Mouse (Mus musculus): Measurements from ENCODE around the gene Vangl2. TPM values are rescaled to one million over a fixed set of nuclear protein-coding genes. Genes with fewer than 3 reads are reported as not detected.

The Vangl2 gene
- total RNA-seq (2022): 1 to 10 TPM in 1 of 4 experiments, under 1 TPM in 3; 0.75 to 1.4 (median 0.85) TPM

GRCm38 (mm10) chr1:172028394-172029275 lies at the start of gene Vangl2:
Gene Vangl2 (minus strand): TSS chr1:172028444.
- no peak for DNase-seq (ENCODE audit: low spot score in 2 of 2)

GRCm38 (mm10) chr1:172077981-172078380 lies 49.7 kb upstream of the Vangl2 start:
- DNase-seq (ENCODE audit: low spot score in 2 of 2): no peak

GRCm38 (mm10) chr1:172072604-172073003 lies 44.4 kb upstream of the Vangl2 start:
- no peak for DNase-seq (ENCODE audit: low spot score in 2 of 2)

GRCm38 (mm10) chr1:172071556-172071955 lies 43.3 kb upstream of the Vangl2 start:
- DNase-seq (ENCODE audit: low spot score in 2 of 2): no peak

GRCm38 (mm10) chr1:172070227-172070626 lies 42.0 kb upstream of the Vangl2 start:
- no peak for DNase-seq (ENCODE audit: low spot score in 2 of 2)

GRCm38 (mm10) chr1:172064613-172065141 lies 36.4 kb upstream of the Vangl2 start:
- DNase-seq (ENCODE audit: low spot score in 2 of 2): no peak

- no peak for DNase-seq (ENCODE audit: low spot score in 2 of 2)
These were observed 35.2 kb upstream of the Vangl2 start for GRCm38 (mm10) chr1:172063291-172064023.

- no peak for DNase-seq (ENCODE audit: low spot score in 2 of 2)
These were observed 33.9 kb upstream of the Vangl2 start for GRCm38 (mm10) chr1:172062101-172062500.

GRCm38 (mm10) chr1:172061217-172061616 lies 33.0 kb upstream of the Vangl2 start:
- no peak for DNase-seq (ENCODE audit: low spot score in 2 of 2)

- DNase-seq (ENCODE audit: low spot score in 2 of 2): no peak
These were observed 32.4 kb upstream of the Vangl2 start for GRCm38 (mm10) chr1:172060659-172061058.

GRCm38 (mm10) chr1:172058874-172059273 lies 30.6 kb upstream of the Vangl2 start:
- DNase-seq (ENCODE audit: low spot score in 2 of 2): no peak

GRCm38 (mm10) chr1:172058321-172058720 lies 30.1 kb upstream of the Vangl2 start:
- DNase-seq (ENCODE audit: low spot score in 2 of 2): no peak

GRCm38 (mm10) chr1:172057491-172057921 lies 29.3 kb upstream of the Vangl2 start, which contains the start of gene Nhlh1:
Gene Nhlh1 (minus strand): TSS chr1:172057573.
- DNase-seq (ENCODE audit: low spot score in 2 of 2): no peak

GRCm38 (mm10) chr1:172056251-172056650 lies 28.0 kb upstream of the Vangl2 start:
- DNase-seq (ENCODE audit: low spot score in 2 of 2): no peak

GRCm38 (mm10) chr1:172053541-172054440 lies 25.5 kb upstream of the Vangl2 start:
- no peak for DNase-seq (ENCODE audit: low spot score in 2 of 2)

- DNase-seq (ENCODE audit: low spot score in 2 of 2): no peak
These were observed 24.6 kb upstream of the Vangl2 start for GRCm38 (mm10) chr1:172052766-172053279.

GRCm38 (mm10) chr1:172049131-172049782 lies 21.0 kb upstream of the Vangl2 start:
- DNase-seq (ENCODE audit: low spot score in 2 of 2): no peak

GRCm38 (mm10) chr1:172048241-172048734 lies 20.0 kb upstream of the Vangl2 start:
- no peak for DNase-seq (ENCODE audit: low spot score in 2 of 2)

GRCm38 (mm10) chr1:172046938-172047337 lies 18.7 kb upstream of the Vangl2 start:
- peak in 1 of 2 experiments; percentile 28 for DNase-seq (ENCODE audit: low spot score in 2 of 2)

GRCm38 (mm10) chr1:172046410-172046809 lies 18.2 kb upstream of the Vangl2 start:
- DNase-seq (ENCODE audit: low spot score in 2 of 2): no peak
